Mouse (Mus musculus) mature B cell (primary cell): ENCODE measurements around the gene Rsrc1.

ENCODE experiments used
- in situ Hi-C: fragments of 300-500 bp; cut with MboI; formaldehyde crosslinking; loops from 2 replicates; pipeline ENCODE4 v1.14.3; 2019

Gene Rsrc1

GRCm38 (mm10) chr3:67279781-67280180, 298.6 kb downstream of the Rsrc1 start:
- in situ Hi-C loops: no loop called here

DNA sequence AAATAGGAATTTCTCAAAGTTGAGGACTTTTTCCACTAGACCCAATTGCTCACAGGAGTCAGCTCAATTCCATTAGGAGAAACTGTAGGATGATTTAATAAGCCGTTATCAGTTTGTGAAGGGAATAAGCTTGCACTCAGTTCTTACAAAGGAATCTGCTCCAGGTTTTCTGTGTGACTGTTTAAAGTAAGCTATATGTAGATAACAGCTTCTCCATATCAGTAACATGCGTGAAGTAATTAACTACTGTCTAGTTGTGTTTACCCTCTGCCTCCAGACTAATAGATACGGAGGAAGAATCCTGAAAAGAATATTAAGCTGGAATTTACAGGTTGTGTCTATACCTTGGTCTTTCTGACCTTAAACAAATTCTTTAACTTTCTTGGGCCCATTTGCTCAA, 299.1 kb downstream of the Rsrc1 start:
- in situ Hi-C loops: no loop called here

DNA sequence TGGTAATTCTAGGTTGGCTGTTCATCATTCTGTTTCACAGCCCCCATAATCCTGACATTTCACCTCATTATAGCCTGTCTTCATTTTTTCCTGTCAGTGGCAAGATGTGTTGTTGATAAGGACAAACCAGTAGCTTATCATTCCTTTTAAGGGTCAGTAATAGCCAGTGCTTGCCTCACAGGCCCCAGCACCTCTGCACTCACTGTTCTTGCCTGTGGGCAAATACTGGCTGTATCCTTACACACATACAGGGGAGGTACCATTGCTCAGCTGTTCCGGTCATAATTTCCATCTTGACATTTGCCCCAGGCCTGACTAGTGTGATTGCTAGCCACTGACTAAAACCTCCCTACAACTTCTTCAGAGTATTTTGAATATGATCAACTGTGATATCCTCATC, 302.8 kb downstream of the Rsrc1 start:
- in situ Hi-C loops: no loop called here

- in situ Hi-C loops: no loop called here
Observed at GRCm38 (mm10) chr3:67284848-67285247, 303.7 kb downstream of the Rsrc1 start.

- in situ Hi-C loops: no loop called here
Observed at GRCm38 (mm10) chr3:67288664-67289063, 307.5 kb downstream of the Rsrc1 start.

DNA sequence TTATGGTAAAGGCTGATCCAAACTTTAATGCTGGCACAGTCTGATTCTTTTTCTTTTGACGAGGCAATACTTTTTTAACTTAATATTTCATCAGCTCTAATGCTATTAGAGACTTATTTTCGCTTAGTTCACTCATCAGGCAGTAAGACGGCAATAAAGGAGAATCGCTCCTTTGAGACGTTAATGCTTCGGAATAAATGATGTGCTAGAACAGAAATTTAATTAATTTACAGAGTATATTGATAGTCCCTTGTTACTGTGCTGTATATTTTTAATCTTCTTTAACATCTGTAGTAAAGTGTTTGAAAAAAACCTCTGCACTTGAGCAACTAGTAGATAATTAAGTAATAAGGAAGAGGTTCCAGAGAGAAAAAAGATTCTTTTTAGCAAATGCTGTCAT, 308.3 kb downstream of the Rsrc1 start:
- in situ Hi-C loops: no loop called here

- in situ Hi-C loops: no loop called here
Observed at GRCm38 (mm10) chr3:67308725-67309124, 327.5 kb downstream of the Rsrc1 start.

DNA sequence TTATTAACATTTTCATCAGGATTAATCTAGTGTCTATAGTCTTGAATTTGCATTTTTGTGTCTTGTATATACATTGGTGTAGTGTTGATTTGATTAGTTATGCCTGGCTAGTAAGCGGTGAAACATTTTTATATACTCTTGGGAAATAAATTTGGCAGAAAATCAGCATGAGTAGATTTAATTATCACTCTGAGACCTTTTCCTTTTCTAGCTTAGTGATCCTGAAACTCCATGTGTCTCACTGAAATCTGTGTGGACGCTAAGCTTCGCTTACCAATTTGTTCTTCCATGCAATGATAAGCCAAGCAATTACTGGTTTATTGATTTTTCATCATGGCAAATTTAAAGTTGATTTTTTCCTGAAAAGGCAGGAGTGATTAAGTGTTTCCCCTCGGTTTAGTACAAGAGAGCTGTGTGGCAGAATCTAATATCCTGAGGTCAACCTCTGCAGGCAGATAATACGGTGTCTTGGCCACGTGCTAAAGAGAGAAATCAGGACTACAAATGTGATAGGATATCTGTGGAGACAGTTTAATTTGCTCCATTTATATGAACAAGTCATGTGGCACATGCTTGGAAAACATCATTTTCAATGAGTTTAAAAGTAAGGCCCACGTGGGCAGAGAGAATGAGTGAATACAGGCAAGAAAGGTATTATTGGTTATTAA, 328.6 kb downstream of the Rsrc1 start:
- in situ Hi-C loops: no loop called here

DNA sequence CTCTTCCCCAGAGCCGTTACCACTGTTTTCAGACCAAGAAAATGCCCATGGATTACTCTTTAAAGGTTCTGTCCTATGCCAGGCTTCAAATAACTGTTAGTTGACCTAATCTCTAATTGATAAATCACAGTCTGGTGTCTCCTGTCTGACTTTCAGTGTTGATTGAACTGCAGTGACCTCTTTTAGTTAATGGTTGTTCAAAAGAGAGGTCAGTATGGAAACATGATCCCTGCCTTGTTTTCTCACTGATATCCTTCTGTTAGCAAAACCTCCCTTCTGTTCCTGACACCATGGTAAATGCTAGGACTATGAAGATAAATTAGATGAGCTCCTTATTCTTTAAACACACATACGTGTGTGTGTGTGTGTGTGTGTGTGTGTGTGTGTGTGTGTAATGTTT, 330.2 kb downstream of the Rsrc1 start:
- in situ Hi-C loops: no loop called here

- in situ Hi-C loops: no loop called here
Observed at GRCm38 (mm10) chr3:67322422-67322821, 341.2 kb downstream of the Rsrc1 start.

GRCm38 (mm10) chr3:67339558-67339957, 358.4 kb downstream of the Rsrc1 start:
- in situ Hi-C loops: no loop called here

- in situ Hi-C loops: no loop called here
Observed at GRCm38 (mm10) chr3:67340921-67341320, 359.7 kb downstream of the Rsrc1 start.

- in situ Hi-C loops: no loop called here
Observed at GRCm38 (mm10) chr3:67343004-67343662, 361.9 kb downstream of the Rsrc1 start.

DNA sequence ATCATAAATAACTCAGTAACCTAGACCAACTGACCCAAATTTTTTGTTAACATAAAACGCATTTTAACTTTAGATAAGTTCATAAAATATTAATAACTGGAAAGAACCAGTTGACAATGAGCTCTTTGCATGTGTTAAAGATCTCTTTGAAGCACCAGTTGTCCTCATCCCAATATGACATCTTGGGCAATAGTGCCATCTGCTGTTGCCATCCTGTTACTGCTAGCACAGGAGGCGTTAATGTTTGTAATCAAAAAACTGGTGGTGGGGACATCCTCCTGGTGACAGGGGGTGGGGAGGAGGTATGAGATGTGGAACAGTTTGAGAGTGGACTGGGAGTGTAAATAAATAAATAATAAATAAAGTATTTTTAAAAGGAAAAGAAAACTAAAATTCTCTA, 363.4 kb downstream of the Rsrc1 start:
- in situ Hi-C loops: no loop called here

- in situ Hi-C loops: no loop called here
Observed at GRCm38 (mm10) chr3:67346674-67347073, 365.5 kb downstream of the Rsrc1 start.

GRCm38 (mm10) chr3:67351406-67352127, 370.4 kb downstream of the Rsrc1 start:
- in situ Hi-C loops: no loop called here

GRCm38 (mm10) chr3:67352128-67352762, 371.1 kb downstream of the Rsrc1 start:
- in situ Hi-C loops: no loop called here

- in situ Hi-C loops: no loop called here
Observed at GRCm38 (mm10) chr3:67352763-67353149, 371.6 kb downstream of the Rsrc1 start.

GRCm38 (mm10) chr3:67358376-67358775, 377.2 kb downstream of the Rsrc1 start:
- in situ Hi-C loops: no loop called here

- in situ Hi-C loops: no loop called here
Observed at GRCm38 (mm10) chr3:67366087-67366892, 385.1 kb downstream of the Rsrc1 start.

- in situ Hi-C loops: no loop called here
Observed at GRCm38 (mm10) chr3:67367481-67367880, 386.3 kb downstream of the Rsrc1 start.
